Mouse (Mus musculus) 416B (cell line): ENCODE measurements at regions not wholly inside any gene's neighbourhood (a gene's known extent, or its start where the extent isn't known, plus 50 kb on each side); places are given as distances from the start of the nearest gene placed in this dataset.

Source experiments
- DNase-seq: peaks from one replicate; pipeline ENCODE4 v3.0.0; 2011; ENCODE audit warnings: low read depth

- no peak for DNase-seq
Observed at GRCm38 (mm10) chr3:31394533-31394932, 84.4 kb upstream of the Slc7a14 start.

GRCm38 (mm10) chr3:31389955-31390354, 79.8 kb upstream of the Slc7a14 start:
- DNase-seq: peak; percentile 43

GRCm38 (mm10) chr3:31375678-31376077, 65.5 kb upstream of the Slc7a14 start:
- DNase-seq: no peak

GRCm38 (mm10) chr3:31374061-31374460, 63.9 kb upstream of the Slc7a14 start:
- DNase-seq: no peak

GRCm38 (mm10) chr3:31368259-31368658, 58.1 kb upstream of the Slc7a14 start:
- DNase-seq: no peak
